Mouse (Mus musculus) intestine, embryonic 14.5 days (tissue): ENCODE measurements around the gene Cacnb2. TPM values are rescaled to one million over a fixed set of nuclear protein-coding genes. Genes with fewer than 3 reads are reported as not detected.

ENCODE experiments used
- ATAC-seq: fragments of 200-750 bp; cut with Nextera tagmentation; replicated peaks from 2 replicates; pipeline ENCODE4 v1.8.0; 2017; ENCODE audit warnings: low read depth, moderate number of reproducible peaks, moderate TSS enrichment, moderate library complexity; ENCODE audit not compliant: low FRiP score, low TSS enrichment
- DNase-seq: peaks from one replicate; pipeline ENCODE4 v3.0.0-alpha.2; 2018; ENCODE audit warnings: low spot score
- H3K27ac ChIP-seq: fragments of 300-500 bp; sonication (generic); 2 replicates; pipeline ENCODE4 v1.5.1; 2014; ENCODE audit warnings: low read depth, mild to moderate bottlenecking, control low read depth
- H3K27me3 ChIP-seq: fragments of 300-500 bp; sonication (generic); replicated peaks from 2 replicates; pipeline ENCODE4 v1.6.1; 2014; ENCODE audit warnings: low read length, control low read depth; ENCODE audit not compliant: control insufficient read depth, insufficient read depth
- H3K36me3 ChIP-seq: fragments of 300-500 bp; sonication (generic); 2 replicates; pipeline ENCODE4 v1.6.1; 2014; ENCODE audit warnings: low read length, control low read depth; ENCODE audit not compliant: control insufficient read depth, insufficient read depth
- H3K4me1 ChIP-seq: fragments of 300-500 bp; sonication (generic); replicated peaks from 2 replicates; pipeline ENCODE4 v1.6.1; 2014; ENCODE audit warnings: low read length, control low read depth, mixed read lengths; ENCODE audit not compliant: control insufficient read depth, insufficient read depth
- H3K4me2 ChIP-seq: fragments of 300-500 bp; sonication (generic); 2 replicates; pipeline ENCODE4 v1.6.1; 2014; ENCODE audit warnings: low read length
- H3K4me3 ChIP-seq: fragments of 300-500 bp; sonication (generic); 2 replicates; pipeline ENCODE4 v1.5.1; 2014; ENCODE audit warnings: low read depth, low read length, control low read depth, mixed read lengths
- H3K9ac ChIP-seq: fragments of 300-500 bp; sonication (generic); 2 replicates; pipeline ENCODE4 v1.6.1; 2014; ENCODE audit warnings: mild to moderate bottlenecking, low read length
- H3K9me3 ChIP-seq: fragments of 300-500 bp; sonication (generic); 2 replicates; pipeline ENCODE4 v1.6.1; 2016; ENCODE audit warnings: low read length, control low read depth; ENCODE audit not compliant: control insufficient read depth
- WGBS: fragments of 180-500 bp; shearing (Covaris S2); extraction: QIAGEN DNeasy Blood & Tissue Kit; methylation state at CpG from one replicate; pipeline ENCODE4 v1.1.7; 2014; 5-methylcytosine and 5-hydroxymethylcytosine counted together
- polyA plus RNA-seq: library from polyadenylated mRNA; unstranded; fragments of >200 nt; fragmentation: Nextera tagmentation; extraction: Ambion mirVana; gene quantifications from 2 replicates; pipeline ENCODE4 v1.2.1, GENCODE M21; 2014

Gene Cacnb2
- 2.9 and 3.0 TPM in 2 replicates for polyA plus RNA-seq

- DNase-seq: no peak
- WGBS: 36% methylated on average over 3 of the region's 3 CpGs
- Histone ChIP-seq H3K4me1 (0 out of 2 replicates have a peak, but pooled peaks cover 4% of the 10 kb centered on the region), H3K4me3 (peak within 1 kb of the TSS; percentile 62), H3K36me3 (no peaks in the 10 kb centered on the region), H3K27ac (peak within 1 kb of the TSS; percentile 62; the same call in 1 of the 2 replicates), H3K9me3 (no peaks in the 10 kb centered on the region), H3K27me3 (0 out of 2 replicates have a peak, but pooled peaks cover 2% of the 10 kb centered on the region), H3K9ac (peak within 1 kb of the TSS; percentile 53), H3K4me2 (peak within 1 kb of the TSS; percentile 92)
- no peak for ATAC-seq
Observed at GRCm38 (mm10) chr2:14602788-14603187, at the start of gene Cacnb2. Cacnb2 (plus strand) TSS chr2:14603088.

- DNase-seq: no peak
- Histone ChIP-seq H3K36me3 (no peaks in the 10 kb centered on the region), H3K27ac (no peak overlapping the region), H3K4me1 (no peaks in the 10 kb centered on the region), H3K4me2 (no peak overlapping the region), H3K4me3 (no peak overlapping the region), H3K9ac (no peak overlapping the region), H3K27me3 (no peaks in the 10 kb centered on the region), H3K9me3 (no peaks in the 10 kb centered on the region)
- WGBS: 12% methylated on average over 2 of the region's 2 CpGs
- ATAC-seq: no peak
Observed at GRCm38 (mm10) chr2:14568020-14568419, 34.9 kb upstream of the Cacnb2 start.

- H3K4me3 ChIP-seq: no peak overlapping the region
- H3K36me3 ChIP-seq: no peaks in the 10 kb centered on the region
- no peak overlapping the region for H3K9ac ChIP-seq
- no peak overlapping the region for H3K4me2 ChIP-seq
- DNase-seq: no peak
- ATAC-seq: no peak
- no peaks in the 10 kb centered on the region for H3K9me3 ChIP-seq
- no peaks in the 10 kb centered on the region for H3K4me1 ChIP-seq
- no peak overlapping the region for H3K27ac ChIP-seq
- no peaks in the 10 kb centered on the region for H3K27me3 ChIP-seq
Observed at GRCm38 (mm10) chr2:14571300-14571699, 31.6 kb upstream of the Cacnb2 start.

DNA sequence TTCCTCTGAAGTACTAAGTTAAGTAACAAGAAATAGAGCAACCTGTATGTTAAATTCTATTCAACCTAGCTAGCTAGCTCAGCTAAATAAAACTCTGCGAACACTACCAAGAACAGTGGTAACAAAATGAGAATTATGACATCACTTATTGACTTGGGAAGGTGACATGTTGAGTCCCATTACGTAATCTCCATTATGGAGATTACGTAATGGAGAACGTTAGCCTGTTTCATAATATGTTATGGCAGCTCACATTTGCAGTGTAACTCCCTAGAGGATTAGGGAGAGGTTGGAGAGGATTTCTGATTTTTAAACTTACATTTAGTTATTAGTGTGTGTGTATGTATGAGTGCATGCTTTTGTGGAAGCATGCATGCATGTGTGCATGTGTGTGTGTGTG is 13.3 kb upstream of the Cacnb2 start:
- 85% methylated on average over 4 of the region's 4 CpGs for WGBS
- Histone ChIP-seq H3K36me3 (no peaks in the 10 kb centered on the region), H3K27me3 (no peaks in the 10 kb centered on the region), H3K4me1 (no peaks in the 10 kb centered on the region), H3K9me3 (no peaks in the 10 kb centered on the region), H3K4me2 (no peak overlapping the region), H3K4me3 (no peak overlapping the region), H3K9ac (no peak overlapping the region), H3K27ac (no peak overlapping the region)
- DNase-seq (no peak), ATAC-seq (no peak)

- Histone ChIP-seq H3K4me2 (no peak overlapping the region), H3K9me3 (no peaks in the 10 kb centered on the region), H3K4me3 (no peak overlapping the region), H3K9ac (no peak overlapping the region), H3K27ac (no peak overlapping the region), H3K27me3 (no peaks in the 10 kb centered on the region), H3K36me3 (no peaks in the 10 kb centered on the region), H3K4me1 (no peaks in the 10 kb centered on the region)
- no peak for DNase-seq
- ATAC-seq: no peak
Observed at GRCm38 (mm10) chr2:14597909-14598563, 4.9 kb upstream of the Cacnb2 start.

GRCm38 (mm10) chr2:14603784-14604781 is 1.2 kb downstream of the Cacnb2 start:
- Histone ChIP-seq H3K9me3 (no peaks in the 10 kb centered on the region), H3K36me3 (no peaks in the 10 kb centered on the region), H3K9ac (peak overlapping the region; percentile 53), H3K27ac (peak overlapping the region; percentile 62; the same call in 1 of the 2 replicates), H3K4me2 (peak overlapping the region; percentile 92), H3K27me3 (0 out of 2 replicates have a peak, but pooled peaks cover 2% of the 10 kb centered on the region), H3K4me3 (peak overlapping the region; percentile 62), H3K4me1 (0 out of 2 replicates have a peak, but pooled peaks cover 4% of the 10 kb centered on the region)
- ATAC-seq (peak; percentile 90), DNase-seq (peak; percentile 86)
- under 1% methylated on average over 74 of the region's 83 CpGs for whole genome bisulfite sequencing

- Histone ChIP-seq H3K27me3 (0 out of 2 replicates have a peak, but pooled peaks cover 2% of the 10 kb centered on the region), H3K9me3 (no peaks in the 10 kb centered on the region), H3K9ac (peak overlapping the region; percentile 53), H3K4me3 (peak overlapping the region; percentile 62), H3K4me1 (0 out of 2 replicates have a peak, but pooled peaks cover 4% of the 10 kb centered on the region), H3K36me3 (no peaks in the 10 kb centered on the region), H3K4me2 (peak overlapping the region; percentile 92), H3K27ac (peak overlapping the region; percentile 62; the same call in 1 of the 2 replicates)
- WGBS: 0% methylated on average over 22 of the region's 22 CpGs
- no peak for DNase-seq
- peak; percentile 53 for ATAC-seq
Observed at GRCm38 (mm10) chr2:14604791-14605190, 1.9 kb downstream of the Cacnb2 start.

GRCm38 (mm10) chr2:14605207-14605606 is 2.3 kb downstream of the Cacnb2 start:
- no peak for DNase-seq
- Histone ChIP-seq H3K36me3 (no peaks in the 10 kb centered on the region), H3K9me3 (no peaks in the 10 kb centered on the region), H3K27me3 (0 out of 2 replicates have a peak, but pooled peaks cover 2% of the 10 kb centered on the region), H3K4me2 (peak overlapping the region; percentile 92), H3K4me3 (peak overlapping the region; percentile 62), H3K9ac (peak overlapping the region; percentile 53), H3K4me1 (0 out of 2 replicates have a peak, but pooled peaks cover 4% of the 10 kb centered on the region), H3K27ac (no peak overlapping the region)
- WGBS: 11% methylated on average over 7 of the region's 7 CpGs
- ATAC-seq: no peak
